Mouse (Mus musculus): ENCODE data around the gene Triobp.

DNA sequence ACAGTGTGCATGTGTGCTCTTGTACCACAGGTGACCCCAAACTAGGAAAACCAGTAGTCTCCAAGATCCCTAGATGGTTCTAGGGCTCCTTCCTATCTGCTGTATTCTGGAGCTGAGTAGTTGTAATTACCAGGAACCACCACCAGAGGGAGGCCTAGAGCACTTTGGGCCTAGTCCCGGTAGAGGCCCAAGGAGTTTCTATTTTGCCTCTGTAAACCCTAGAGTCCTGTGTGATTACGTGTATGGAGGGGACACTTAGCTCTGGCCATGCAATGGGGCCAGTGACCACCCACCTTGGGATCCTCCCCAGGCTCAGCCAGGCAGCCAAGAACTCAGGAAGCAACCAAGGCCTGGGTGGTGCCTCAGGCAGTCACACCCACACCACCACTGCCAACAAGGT is 44.3 kb upstream of the Triobp start:
- no peak for TF ChIP-seq EP300 (optimal IDR thresholded peaks at IDR 0.05)
- peak; percentile 93 for TF ChIP-seq CTCF (IDR thresholded peaks at IDR 0.05; ENCODE audit: low read depth)
